Comparison of ENCODE assay signal across 14 mouse cellular contexts in genomic region chr4:109815592-109815991, GRCm38 (mm10).
A peak's percentile ranks its signal among the peaks of the same experiment; 100 is the strongest.
DNase-seq lines count a peak whose midpoint lies in the region; ATAC-seq and TF ChIP-seq lines count a peak whose summit lies in the region.
"Had no signal": no experiment of that assay in that cellular context is flagged by ENCODE, and none has a peak within 500 bp of the region (broad histone marks: within the 10 kb centered on the region; RNA-seq: fewer than 3 reads in every experiment).

No protein-coding gene starts in this region.

- H3K4me2 ChIP-seq in hindbrain, postnatal 0 days (ENCODE audit: low read depth, low read length), result no peak overlapping the region
- H3K4me2 ChIP-seq in hindbrain, embryonic 14.5 days (replicated peaks), result no peak overlapping the region

- TF ChIP-seq POLR2A in brain, embryonic 14.5 days (IDR thresholded peaks at IDR 0.05; ENCODE audit: borderline replicate concordance, extremely low read depth, insufficient read depth, insufficient read length, poor library complexity, severe bottlenecking), result no peak

- no peaks in the 10 kb centered on the region for H3K27me3 ChIP-seq in hindbrain, postnatal 0 days (ENCODE audit: insufficient read depth, low read length)
- no peaks in the 10 kb centered on the region for H3K27me3 ChIP-seq in hindbrain, embryonic 14.5 days (ENCODE audit: control insufficient read depth, insufficient read depth, low read length)
- H3K27me3 ChIP-seq in limb, embryonic 10.5 days (ENCODE audit: low read depth, poor library complexity, severe bottlenecking), result no peaks in the 10 kb centered on the region

- WGBS in hindbrain, postnatal 0 days, result 76% methylated on average over 1 of the region's 1 CpGs
- WGBS in hindbrain, embryonic 14.5 days, result 86% methylated on average over 1 of the region's 1 CpGs
- WGBS in limb, embryonic 10.5 days, result 87% methylated on average over 1 of the region's 1 CpGs

- H3K4me3 ChIP-seq in hindbrain, postnatal 0 days (ENCODE audit: low read length), result no peak overlapping the region
- no peak overlapping the region for H3K4me3 ChIP-seq in hindbrain, embryonic 14.5 days (replicated peaks; ENCODE audit: low read length)
- H3K4me3 ChIP-seq in limb, embryonic 10.5 days, result no peak overlapping the region
- H3K4me3 ChIP-seq: erythroblast, embryonic 14.5 days had no signal

- no peak overlapping the region for H3K27ac ChIP-seq in hindbrain, postnatal 0 days
- H3K27ac ChIP-seq in hindbrain, embryonic 14.5 days, result no peak overlapping the region
- H3K27ac ChIP-seq in limb, embryonic 10.5 days, result no peak overlapping the region

- no peak for TF ChIP-seq CTCF in hindbrain, postnatal 0 days (IDR thresholded peaks at IDR 0.05; ENCODE audit: low read depth)
- TF ChIP-seq CTCF in brain, embryonic 14.5 days (IDR thresholded peaks at IDR 0.05; ENCODE audit: borderline replicate concordance, extremely low read depth, insufficient read depth, insufficient read length), result no peak

- H3K4me1 ChIP-seq in hindbrain, postnatal 0 days (ENCODE audit: insufficient read depth, low read length), result no peaks in the 10 kb centered on the region
- H3K4me1 ChIP-seq in hindbrain, embryonic 14.5 days (replicated peaks; ENCODE audit: control insufficient read depth, insufficient read depth, low read length), result no peaks in the 10 kb centered on the region
- no peaks in the 10 kb centered on the region for H3K4me1 ChIP-seq in limb, embryonic 10.5 days

- H3K9ac ChIP-seq in hindbrain, postnatal 0 days (replicated peaks; ENCODE audit: low read length), result no peak overlapping the region
- no peak overlapping the region for H3K9ac ChIP-seq in hindbrain, embryonic 14.5 days

- H3K9me3 ChIP-seq in hindbrain, postnatal 0 days (ENCODE audit: low read length), result no peaks in the 10 kb centered on the region
- H3K9me3 ChIP-seq in hindbrain, embryonic 14.5 days (ENCODE audit: control insufficient read depth, low read length), result no peaks in the 10 kb centered on the region
- H3K9me3 ChIP-seq in limb, embryonic 10.5 days (replicated peaks), result no peaks in the 10 kb centered on the region

- H3K36me3 ChIP-seq in hindbrain, postnatal 0 days (ENCODE audit: insufficient read depth, low read length), result no peaks in the 10 kb centered on the region
- H3K36me3 ChIP-seq in hindbrain, embryonic 14.5 days (replicated peaks; ENCODE audit: control insufficient read depth, insufficient read depth), result no peaks in the 10 kb centered on the region
- no peaks in the 10 kb centered on the region for H3K36me3 ChIP-seq in limb, embryonic 10.5 days

- no peak for ATAC-seq in hindbrain, postnatal 0 days
- no peak for ATAC-seq in hindbrain, embryonic 14.5 days (ENCODE audit: low FRiP score)
- ATAC-seq: midbrain, embryonic 16.5 days had no signal

- peak; percentile 18 for DNase-seq in hindbrain, postnatal 0 days (ENCODE audit: low spot score)
- DNase-seq in hindbrain, embryonic 14.5 days (ENCODE audit: low spot score), result no peak
- DNase-seq in brain, embryonic 14.5 days (ENCODE audit: low read depth), result peak; percentile 64
- peak; percentile 61 for DNase-seq in cerebellum, adult 9-11 months
- DNase-seq in telencephalon, adult 2 months (ENCODE audit: low read depth, low spot score), result peak; percentile 11
- DNase-seq in heart, adult 8-10 months (ENCODE audit: low spot score), result no peak
- no peak for DNase-seq in limb, embryonic 10.5 days (ENCODE audit: low spot score)
- DNase-seq: heart, postnatal 10 days; kidney, adult 2 months; kidney, postnatal 25 days; liver; lung, adult 2 months had no signal

Comparison
In these comparisons a context has a peak if more than half of its experiments do, and no peak if none do; other contexts are left out.
1. DNase-seq: peak in hindbrain, postnatal 0 days (single experiment), brain, embryonic 14.5 days (single experiment), cerebellum, adult 9-11 months (single experiment) and telencephalon, adult 2 months (single experiment); none in hindbrain, embryonic 14.5 days (single experiment), heart, adult 8-10 months (single experiment) and limb, embryonic 10.5 days (single experiment).